Mouse (Mus musculus) urinary bladder, adult 18-20 months (tissue): Measurements from ENCODE around the gene Cxcr2.

Source experiments
- DNase-seq, 2 experiments: peaks; one replicate each; pipeline ENCODE4 v3.0.0; 2022; ENCODE audit warnings: low spot score in 2 of 2, mixed read lengths in 2 of 2

Gene Cxcr2

GRCm38 (mm10) chr1:74196621-74197419, 43.0 kb downstream of the Cxcr2 start:
- DNase-seq = no peak

- DNase-seq = no peak
Measured at GRCm38 (mm10) chr1:74197726-74198470, 44.1 kb downstream of the Cxcr2 start.

DNA sequence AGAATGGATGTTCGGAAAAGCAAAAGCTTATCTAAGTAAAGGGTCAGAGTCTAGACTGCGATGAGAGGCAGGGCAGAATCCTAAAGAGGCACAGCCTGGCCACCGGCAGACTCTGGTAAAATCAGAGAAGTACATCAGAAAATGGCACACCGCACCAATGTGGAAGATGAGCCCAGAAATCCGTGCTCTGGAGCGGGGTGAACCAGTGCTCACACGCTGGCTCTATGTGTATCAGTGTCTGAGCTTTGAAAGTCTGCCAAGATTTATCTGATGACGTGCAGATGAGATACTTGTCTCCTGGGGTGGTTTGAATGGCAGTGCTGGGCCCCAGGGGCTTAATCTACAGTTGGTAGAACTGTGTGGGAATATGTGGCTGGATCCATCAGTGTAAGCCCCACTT, 45.3 kb downstream of the Cxcr2 start:
- no peak for DNase-seq

DNA sequence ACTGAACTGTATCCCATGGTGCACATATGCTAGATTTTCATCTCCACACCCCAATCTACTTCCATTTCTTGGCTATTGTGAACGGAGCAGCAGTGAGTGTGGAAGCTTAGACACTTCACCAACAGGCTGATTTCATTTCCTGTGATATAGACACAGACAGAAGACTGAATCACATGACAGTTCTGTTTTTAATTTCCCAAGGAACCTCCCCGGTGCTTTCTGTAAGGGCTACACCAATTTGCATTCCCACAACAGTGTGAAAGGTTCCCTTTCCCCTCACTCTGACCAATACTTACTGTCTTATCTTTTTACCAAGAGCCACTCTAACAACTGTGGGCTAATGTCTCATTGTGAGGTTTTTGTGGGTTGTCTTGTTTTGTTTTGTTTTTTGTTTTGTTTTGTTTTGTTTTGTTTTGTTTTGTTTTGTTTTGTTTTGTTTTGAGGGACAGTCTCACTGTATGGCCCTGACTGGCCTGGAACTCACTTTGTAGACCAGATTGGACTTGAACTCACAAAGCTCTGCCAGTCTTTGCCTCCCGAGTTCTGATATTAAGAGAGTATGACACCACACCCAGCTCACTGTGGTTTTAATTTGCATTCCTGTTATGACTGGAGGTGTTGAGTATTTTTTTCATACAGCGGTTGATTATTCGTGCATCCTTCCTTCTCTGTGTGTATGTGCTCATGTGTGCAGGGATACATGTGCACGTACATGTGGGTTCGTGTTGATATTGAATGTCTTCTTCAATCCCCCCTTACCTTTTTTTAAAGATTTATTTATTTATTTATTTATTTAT, 47.5 kb downstream of the Cxcr2 start:
- no peak for DNase-seq

GRCm38 (mm10) chr1:74203457-74203856, 49.7 kb downstream of the Cxcr2 start:
- no peak for DNase-seq

DNA sequence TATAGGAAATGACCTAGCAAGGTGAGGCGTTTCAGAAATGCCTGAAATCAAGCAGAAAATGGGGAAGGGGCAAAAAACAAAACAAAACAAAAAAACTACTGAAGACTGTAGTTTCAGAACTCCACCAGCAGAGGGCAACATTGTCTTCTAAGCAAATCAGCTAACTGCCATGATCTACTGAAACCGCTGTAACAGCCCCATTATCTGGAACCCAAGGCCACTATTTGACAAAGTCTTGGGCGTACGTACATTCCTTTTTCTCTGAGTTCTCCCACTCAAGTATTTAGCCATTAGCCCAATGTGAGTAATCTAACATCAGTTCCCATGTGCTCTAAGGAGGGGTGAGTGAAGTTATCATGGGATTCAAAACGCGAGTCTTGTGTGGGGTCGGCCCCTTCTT, 52.1 kb downstream of the Cxcr2 start:
- peak in 1 of 2 experiments; percentile 12 for DNase-seq

GRCm38 (mm10) chr1:74206642-74207041, 52.9 kb downstream of the Cxcr2 start:
- no peak for DNase-seq

DNA sequence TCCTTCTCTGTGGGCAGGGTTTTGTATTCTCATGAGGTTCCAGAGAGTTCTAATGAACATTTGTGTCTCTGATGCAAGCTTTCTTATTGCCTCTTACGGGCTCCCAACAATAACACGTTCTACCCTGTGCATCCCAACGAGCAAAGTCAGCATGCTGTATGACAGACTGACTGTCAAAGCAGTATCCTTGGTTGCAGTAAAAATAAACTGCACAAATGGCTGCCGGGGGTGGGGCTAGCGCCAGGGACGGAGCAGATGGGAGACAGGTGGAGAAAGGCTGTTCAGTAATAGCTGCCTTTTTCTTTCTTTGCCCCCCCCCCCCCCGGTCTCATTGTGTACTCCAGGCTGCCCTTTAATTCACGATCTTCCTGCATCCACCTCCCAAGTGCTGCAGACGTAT, 54.1 kb downstream of the Cxcr2 start:
- no peak for DNase-seq

DNA sequence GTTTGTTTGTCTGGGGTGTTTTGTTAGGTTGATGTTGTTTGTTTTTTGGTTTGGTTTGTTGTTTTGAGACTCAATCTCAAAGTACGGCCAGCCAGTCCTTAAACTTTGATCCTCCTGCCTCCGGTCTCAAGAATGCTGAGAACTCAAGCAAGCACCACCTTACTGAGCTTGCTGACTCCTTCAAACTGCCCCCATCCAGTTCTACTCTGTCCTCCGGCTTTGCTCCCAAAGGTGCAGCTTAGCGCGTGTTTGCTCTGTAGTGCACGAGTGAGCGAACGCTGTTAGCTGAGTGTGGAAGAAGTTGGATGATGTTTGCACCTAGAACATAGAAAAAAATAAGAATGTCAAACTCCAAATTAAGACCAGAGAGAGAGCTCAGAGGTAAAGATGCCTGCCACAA, 55.2 kb downstream of the Cxcr2 start:
- DNase-seq = no peak
